Mouse (Mus musculus): ENCODE measurements around the gene Cpne4.

The Cpne4 gene

DNA sequence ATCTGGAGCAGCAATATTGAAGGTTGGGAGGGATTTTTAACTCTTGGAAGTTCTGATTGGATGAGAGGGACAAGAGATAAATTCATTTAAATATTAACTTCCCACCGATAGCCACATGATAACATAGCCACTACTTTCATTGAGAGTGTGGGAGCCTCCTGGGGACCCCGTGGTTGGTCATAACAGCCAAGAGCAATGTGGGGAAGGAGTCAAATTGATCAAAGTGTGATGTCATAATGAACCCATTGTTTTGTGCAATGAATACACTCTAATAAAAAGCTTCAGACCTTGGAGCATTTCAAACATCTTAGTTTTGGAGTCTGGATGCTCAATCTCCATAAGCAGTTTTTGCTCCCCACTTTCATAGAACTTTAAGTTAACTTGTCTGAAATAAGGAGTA, at the start of gene Cpne4:
Gene Cpne4 (plus strand): TSS at position 301 of the 400 bp plus-strand sequence.
- DNase-seq, result no peak

DNA sequence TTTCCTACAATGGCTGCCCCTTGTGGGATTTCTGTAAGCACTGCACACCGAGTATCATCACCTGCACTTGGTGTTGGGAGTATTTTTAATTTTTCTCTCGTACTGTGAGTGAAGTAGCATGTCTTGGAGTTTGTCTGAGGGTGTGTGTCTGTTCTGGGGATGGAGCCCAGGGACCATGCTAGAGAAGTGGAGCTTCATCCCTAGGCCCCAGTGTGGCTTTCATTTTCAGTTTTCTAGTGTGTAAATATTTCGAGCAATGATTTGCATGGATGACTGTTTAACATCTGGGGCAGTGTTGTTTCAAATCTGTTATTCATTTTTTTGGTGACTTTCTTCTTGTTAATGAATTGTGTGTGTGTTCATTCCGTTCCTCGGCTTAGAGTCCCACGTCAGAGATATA, 31.9 kb upstream of the Cpne4 start:
- DNase-seq, result no peak

DNA sequence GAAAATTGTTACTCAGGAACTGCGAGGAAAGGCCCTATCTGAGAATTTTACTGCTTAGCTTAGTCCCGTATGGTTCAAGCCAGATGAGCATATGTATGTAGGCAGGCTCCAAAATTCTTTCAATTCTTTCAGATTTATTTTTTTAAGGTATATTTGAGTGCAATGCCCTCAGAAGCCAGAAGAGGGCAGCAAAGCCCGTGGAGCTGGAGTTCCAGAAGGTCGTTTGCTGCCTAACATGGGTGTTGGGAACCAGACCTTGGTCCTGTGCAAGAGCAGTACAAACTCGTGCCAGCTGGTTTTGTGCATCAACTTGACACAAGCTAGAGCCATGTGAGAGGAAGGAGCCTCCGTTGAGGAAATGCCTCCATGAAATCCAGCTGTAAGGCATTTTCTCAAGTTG, 11.6 kb upstream of the Cpne4 start:
- no peak for DNase-seq

DNA sequence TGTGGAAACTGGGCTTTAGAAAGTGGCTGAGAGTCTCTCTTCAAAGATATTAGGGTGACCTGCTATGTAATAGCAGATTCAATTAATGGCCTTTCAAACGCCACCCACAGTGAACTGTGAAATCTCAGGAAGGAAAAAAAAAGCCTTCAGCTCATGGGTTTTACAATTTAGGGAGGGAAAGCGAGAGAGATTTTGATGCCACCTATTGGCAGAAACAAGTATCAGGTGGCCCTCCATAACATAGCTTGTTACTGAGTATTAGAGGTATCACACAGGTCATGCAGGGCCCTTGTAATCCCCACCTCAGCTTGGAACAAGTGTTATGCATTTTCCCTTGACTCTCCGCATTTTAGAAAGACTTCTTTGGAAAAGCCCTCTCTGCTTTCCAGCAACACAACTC, 18.7 kb downstream of the Cpne4 start:
- DNase-seq, result no peak

DNA sequence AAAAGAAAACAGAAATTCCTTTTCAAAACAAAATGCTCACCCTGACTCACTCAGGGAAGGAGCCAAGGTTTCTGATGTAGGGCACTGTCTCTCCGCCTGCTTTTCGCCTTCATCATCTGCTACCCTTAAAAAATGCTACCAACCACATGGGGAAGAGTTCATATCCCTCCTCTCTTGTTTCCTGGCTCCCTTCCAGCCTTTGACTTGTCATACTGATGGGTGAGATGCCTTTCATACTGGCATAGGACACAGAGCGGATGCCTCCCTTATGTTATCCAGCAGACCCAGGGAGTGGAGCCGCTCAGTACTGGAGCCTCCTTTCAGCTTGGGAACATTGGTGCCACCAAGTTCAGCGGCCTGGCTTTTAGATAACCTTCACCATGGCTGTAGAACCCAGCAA, 19.4 kb downstream of the Cpne4 start:
- no peak for DNase-seq

DNA sequence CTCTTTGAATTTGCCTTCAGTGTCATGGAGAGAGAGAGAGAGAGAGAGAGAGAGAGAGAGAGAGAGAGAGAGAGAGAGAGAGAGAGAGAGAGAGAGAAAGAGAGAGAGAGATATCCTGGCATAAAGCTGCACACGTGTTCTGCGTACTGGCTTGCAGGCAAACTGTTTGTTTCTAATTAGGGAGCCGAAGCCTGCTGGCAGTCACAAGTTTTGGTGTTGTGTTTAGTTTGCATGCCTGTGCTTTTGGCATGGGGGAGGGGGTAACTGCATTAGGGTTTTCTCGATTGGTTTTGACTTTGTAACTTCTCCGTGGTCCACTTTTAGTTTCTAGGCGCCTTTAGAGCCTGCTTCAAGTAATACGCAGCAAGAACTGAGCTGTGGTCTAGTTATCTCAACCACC, 20.0 kb downstream of the Cpne4 start:
- no peak for DNase-seq

- DNase-seq, result peak; percentile 2
These were observed 22.5 kb downstream of the Cpne4 start for GRCm38 (mm10) chr9:104569480-104570167.

GRCm38 (mm10) chr9:104572856-104573255, 25.8 kb downstream of the Cpne4 start:
- DNase-seq, result no peak

DNA sequence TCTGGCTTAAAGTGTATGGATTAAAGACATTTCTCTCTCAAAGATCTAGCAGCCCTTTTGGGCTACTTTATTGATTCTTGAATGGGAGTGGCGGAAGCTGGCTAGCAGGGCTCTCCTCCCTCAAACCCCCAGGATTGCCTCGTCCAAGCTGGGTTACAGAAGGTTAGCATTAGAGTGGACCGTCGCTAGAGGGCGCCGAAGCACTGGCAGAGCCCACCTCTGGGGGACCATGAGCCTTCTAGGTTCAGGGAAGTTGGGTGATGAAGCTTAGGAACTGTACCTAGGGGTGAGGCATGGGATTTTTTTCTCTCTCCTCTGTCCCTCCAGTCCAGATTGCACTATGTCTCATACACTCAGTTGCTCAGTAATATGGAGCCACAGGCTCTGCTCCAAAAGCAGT, 27.4 kb downstream of the Cpne4 start:
- DNase-seq, result peak; percentile 4

GRCm38 (mm10) chr9:104581921-104582624, 35.0 kb downstream of the Cpne4 start:
- DNase-seq, result no peak

DNA sequence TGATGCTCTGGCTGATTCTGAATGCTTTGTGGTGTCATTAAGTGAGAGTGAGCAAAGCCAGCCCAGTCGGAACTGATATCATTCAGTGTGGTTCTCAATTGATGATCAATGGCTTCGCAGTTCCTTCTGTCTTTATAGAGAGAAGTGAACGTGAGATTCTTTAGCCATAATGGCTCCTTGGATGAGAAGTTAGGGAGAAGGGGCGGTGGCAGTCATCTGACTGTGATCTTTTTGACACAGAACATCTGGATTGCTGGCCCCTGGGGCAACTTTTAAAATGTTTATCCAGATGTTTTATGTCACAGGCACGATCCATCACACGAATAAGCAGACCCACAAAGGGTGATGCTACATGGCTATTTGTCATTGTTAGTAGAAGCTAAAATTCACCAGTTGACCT, 35.6 kb downstream of the Cpne4 start:
- no peak for DNase-seq

- peak; percentile 20 for DNase-seq
These were observed 47.5 kb downstream of the Cpne4 start for GRCm38 (mm10) chr9:104594550-104594949.

- no peak for DNase-seq
These were observed 47.9 kb downstream of the Cpne4 start for GRCm38 (mm10) chr9:104594979-104595378.

DNA sequence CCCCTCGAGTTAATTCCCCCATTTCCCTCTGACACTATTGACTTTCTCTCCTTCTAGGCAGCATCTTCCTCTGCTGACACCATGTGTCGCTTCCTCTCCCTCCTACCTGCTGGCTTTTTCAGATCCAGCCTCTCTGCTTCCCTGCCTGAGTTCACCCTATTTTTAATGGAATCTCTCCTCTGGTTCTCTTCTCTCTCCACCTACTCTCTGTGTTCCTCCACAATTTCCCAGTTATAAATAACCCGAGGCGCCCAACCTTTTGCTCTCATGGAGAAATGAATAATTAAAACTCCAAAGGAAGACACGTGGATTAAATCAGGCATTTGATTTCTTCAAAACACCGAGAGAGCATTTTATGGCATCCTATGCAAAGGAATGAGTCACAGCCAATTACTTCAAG, 65.4 kb downstream of the Cpne4 start:
- no peak for DNase-seq

GRCm38 (mm10) chr9:104616691-104617090, 69.6 kb downstream of the Cpne4 start:
- no peak for DNase-seq

DNA sequence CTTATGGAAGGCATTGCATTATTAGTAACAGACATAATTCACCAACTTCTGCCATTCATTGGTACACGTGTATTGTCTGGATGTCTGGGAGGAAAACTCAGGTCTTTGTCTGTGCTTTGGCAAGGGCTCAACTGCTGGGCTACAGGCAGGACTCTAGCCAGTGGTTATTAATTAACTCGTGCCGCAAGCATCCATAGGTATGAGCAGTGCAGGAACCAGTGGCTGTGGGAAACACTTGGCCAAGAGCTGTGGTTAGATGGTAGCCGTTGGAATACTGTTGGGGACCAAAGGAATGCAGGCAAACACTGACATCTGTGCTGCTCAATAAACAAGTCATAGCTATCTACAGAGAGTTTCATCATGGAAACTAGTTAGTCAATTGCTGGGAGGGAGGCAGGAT, 76.5 kb downstream of the Cpne4 start:
- no peak for DNase-seq

DNA sequence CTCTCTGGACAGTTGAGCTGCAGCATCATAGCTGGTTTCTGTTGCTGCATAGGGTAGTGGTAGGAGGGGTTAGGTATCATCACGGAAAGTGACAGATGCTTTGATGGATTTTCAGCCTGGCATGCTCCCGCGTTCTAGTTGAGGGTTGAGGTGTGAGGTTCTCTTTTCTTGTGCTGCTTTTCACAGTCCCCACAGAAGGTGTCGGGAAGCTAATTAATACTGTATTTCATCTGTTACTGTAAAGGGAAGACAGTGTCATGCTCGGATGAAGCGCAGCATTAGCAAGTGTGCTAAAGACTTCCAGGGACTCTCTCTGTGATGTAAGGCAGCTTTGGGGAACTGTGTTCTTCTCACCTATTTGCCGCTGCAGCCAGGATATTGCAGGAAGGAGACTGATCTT, 80.7 kb downstream of the Cpne4 start:
- no peak for DNase-seq

DNA sequence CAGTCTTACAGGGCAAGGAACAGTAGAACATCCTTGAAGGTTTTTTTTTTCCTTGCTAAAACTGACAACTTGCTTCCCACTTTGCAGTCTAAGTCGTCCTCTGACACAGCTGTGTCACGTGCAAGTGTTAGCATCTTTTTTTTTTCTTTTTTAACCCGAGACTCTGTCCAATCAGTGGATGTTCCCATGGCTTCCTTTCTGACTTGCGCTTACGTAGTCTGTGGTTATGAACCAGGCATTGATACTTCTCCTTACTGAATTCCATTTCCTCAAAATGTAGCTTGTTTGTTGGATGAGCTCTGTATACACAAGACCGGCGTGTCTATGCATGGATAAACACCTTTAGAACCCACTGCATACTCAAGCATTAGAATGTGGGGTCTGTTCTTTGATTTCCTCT, 82.2 kb downstream of the Cpne4 start:
- no peak for DNase-seq

- no peak for DNase-seq
These were observed 99.4 kb downstream of the Cpne4 start for GRCm38 (mm10) chr9:104646348-104646994.

DNA sequence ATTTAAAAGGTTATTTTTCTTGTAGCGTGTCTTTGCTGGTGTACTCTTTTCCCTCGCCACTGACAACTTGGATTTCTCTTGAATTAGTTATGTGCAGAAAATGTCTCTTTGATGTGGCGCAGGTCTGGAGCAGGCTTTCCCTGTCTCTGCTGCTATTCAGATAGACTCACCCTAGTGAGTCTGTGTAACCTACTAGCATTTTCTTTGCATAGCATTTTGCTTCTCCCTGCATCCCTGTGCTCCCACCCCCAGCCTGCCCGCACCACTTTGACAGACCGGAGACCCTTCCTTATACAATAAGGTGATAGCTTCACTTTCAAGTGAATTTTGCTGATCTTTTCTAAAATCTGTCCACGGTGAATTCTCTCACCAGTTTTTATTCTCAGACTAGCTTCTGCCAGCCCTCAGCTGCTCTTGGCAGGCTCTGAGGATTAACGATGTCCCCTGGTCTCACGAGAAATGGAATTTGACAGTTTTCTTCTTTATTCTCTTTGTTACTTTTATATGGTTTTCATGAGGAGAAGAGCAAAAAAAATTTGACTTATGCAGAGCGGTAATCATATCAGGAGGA, 105.7 kb downstream of the Cpne4 start:
- no peak for DNase-seq

- DNase-seq, result no peak
These were observed 112.7 kb downstream of the Cpne4 start for GRCm38 (mm10) chr9:104659758-104660157.

DNA sequence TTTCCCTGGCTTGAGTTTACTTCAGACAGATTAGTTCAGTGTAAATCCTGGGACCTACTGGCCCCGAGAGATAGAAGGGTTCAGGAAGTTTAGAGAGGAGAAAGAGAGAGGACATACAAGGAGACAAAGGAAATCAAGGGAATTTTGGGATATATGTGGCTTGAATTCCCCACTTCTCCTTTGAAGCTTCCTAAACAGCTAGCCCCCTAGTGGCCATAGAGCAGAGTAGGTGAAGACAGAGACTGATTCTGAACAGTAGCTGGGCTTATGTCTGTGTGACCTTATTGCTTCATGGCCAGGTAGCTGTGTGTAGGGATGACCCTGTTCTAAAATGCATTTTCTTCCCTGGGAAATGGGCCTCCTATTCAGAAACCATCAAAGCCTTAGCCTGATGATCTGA, 129.6 kb downstream of the Cpne4 start:
- DNase-seq, result no peak

- DNase-seq, result no peak
These were observed 131.5 kb downstream of the Cpne4 start for GRCm38 (mm10) chr9:104678571-104678970.

DNA sequence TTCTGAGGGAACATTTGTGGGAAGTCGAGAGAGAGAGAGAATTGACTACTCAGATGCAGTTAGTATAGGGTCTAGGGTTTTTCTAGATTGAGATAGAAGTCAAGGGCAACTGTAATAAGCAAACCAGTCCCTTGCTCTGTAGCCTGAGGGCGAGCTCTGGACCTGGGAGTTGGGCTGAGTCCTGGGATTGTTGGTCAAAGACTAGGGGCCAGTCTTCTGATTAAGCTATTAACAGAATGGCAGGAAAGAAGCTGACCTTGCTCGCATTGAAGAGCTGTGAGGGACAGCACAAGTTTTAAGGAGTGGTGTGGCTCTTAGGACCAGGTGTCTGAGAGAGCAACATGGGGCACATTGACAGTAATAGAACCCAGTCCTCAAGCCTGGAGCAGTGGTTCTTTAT, 140.0 kb downstream of the Cpne4 start:
- no peak for DNase-seq

All from cerebellum, adult 11-12 months (tissue).